Mouse (Mus musculus) olfactory bulb, adult 2 months (tissue): ENCODE measurements around the gene Ppp2r5d.

Source experiments
- CTCF ChIP-seq: fragments of 200-500 bp; IDR thresholded peaks from 2 replicates; pipeline ENCODE4 v1.5.1; 2012; ENCODE audit warnings: low read depth, mild to moderate bottlenecking, low read length, moderate library complexity; ENCODE audit not compliant: insufficient read depth
- POLR2A ChIP-seq: fragments of 200-500 bp; IDR thresholded peaks from 2 replicates; pipeline ENCODE4 v1.6.1; 2012; ENCODE audit warnings: mild to moderate bottlenecking, low read depth, low read length, moderate library complexity; ENCODE audit not compliant: insufficient read depth

DNA sequence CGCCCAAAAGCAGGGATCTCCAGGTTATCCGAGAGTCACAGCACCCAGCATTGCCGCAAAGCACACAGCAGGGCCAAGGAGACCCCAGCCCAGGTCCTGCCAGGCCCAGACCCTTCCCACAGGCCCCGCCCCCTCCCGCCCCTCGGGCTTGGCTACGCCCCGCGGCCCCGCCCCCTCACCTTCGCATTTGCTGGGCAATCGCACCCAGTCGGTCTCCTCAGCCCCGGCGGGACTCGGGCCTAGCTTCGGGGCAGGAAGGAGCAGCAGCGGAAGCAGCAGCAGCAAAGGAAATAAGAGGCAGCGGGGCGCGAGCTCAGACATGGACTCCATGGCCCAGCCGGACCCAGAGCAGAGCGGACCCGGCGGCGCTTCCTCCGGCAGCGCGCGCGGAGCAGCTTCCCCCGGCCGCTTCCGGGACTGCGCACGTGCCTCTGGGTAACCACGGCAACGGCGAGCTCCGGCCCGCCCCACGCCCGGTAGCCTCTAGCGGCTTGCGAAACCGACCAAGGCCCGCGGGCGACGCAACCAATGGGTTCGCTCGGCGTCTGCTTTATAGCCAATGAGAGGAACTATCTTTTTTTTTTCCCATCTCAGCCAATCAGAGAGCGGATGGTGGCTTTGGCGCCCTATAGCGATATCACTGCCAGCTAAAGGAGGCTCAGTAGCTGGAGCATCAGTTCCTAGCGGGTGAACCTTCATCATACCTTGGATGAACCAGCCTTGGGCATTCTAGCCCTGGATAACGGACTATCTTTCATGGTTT, 47.1 kb upstream of the Ppp2r5d start, which contains the start of gene Cnpy3:
- no peak for TF ChIP-seq CTCF
- TF ChIP-seq POLR2A, result peak; percentile 92
